Mouse (Mus musculus) intestine, embryonic 14.5 days (tissue): ENCODE data around the gene Med28. TPM values are rescaled to one million over a fixed set of nuclear protein-coding genes. Genes with fewer than 3 reads are reported as not detected.

ENCODE experiments used
- ATAC-seq: fragments of 200-750 bp; cut with Nextera tagmentation; replicated peaks from 2 replicates; pipeline ENCODE4 v1.8.0; 2017; ENCODE audit warnings: low read depth, moderate number of reproducible peaks, moderate TSS enrichment, moderate library complexity; ENCODE audit not compliant: low FRiP score, low TSS enrichment
- DNase-seq: peaks from one replicate; pipeline ENCODE4 v3.0.0-alpha.2; 2018; ENCODE audit warnings: low spot score
- H3K27ac ChIP-seq: fragments of 300-500 bp; sonication (generic); 2 replicates; pipeline ENCODE4 v1.5.1; 2014; ENCODE audit warnings: low read depth, mild to moderate bottlenecking, control low read depth
- H3K27me3 ChIP-seq: fragments of 300-500 bp; sonication (generic); replicated peaks from 2 replicates; pipeline ENCODE4 v1.6.1; 2014; ENCODE audit warnings: low read length, control low read depth; ENCODE audit not compliant: control insufficient read depth, insufficient read depth
- H3K36me3 ChIP-seq: fragments of 300-500 bp; sonication (generic); 2 replicates; pipeline ENCODE4 v1.6.1; 2014; ENCODE audit warnings: low read length, control low read depth; ENCODE audit not compliant: control insufficient read depth, insufficient read depth
- H3K4me1 ChIP-seq: fragments of 300-500 bp; sonication (generic); replicated peaks from 2 replicates; pipeline ENCODE4 v1.6.1; 2014; ENCODE audit warnings: low read length, control low read depth, mixed read lengths; ENCODE audit not compliant: control insufficient read depth, insufficient read depth
- H3K4me2 ChIP-seq: fragments of 300-500 bp; sonication (generic); 2 replicates; pipeline ENCODE4 v1.6.1; 2014; ENCODE audit warnings: low read length
- H3K4me3 ChIP-seq: fragments of 300-500 bp; sonication (generic); 2 replicates; pipeline ENCODE4 v1.5.1; 2014; ENCODE audit warnings: low read depth, low read length, control low read depth, mixed read lengths
- H3K9ac ChIP-seq: fragments of 300-500 bp; sonication (generic); 2 replicates; pipeline ENCODE4 v1.6.1; 2014; ENCODE audit warnings: mild to moderate bottlenecking, low read length
- H3K9me3 ChIP-seq: fragments of 300-500 bp; sonication (generic); 2 replicates; pipeline ENCODE4 v1.6.1; 2016; ENCODE audit warnings: low read length, control low read depth; ENCODE audit not compliant: control insufficient read depth
- WGBS: fragments of 180-500 bp; shearing (Covaris S2); extraction: QIAGEN DNeasy Blood & Tissue Kit; methylation state at CpG from one replicate; pipeline ENCODE4 v1.1.7; 2014; 5-methylcytosine and 5-hydroxymethylcytosine counted together
- polyA plus RNA-seq: library from polyadenylated mRNA; unstranded; fragments of >200 nt; fragmentation: Nextera tagmentation; extraction: Ambion mirVana; gene quantifications from 2 replicates; pipeline ENCODE4 v1.2.1, GENCODE M21; 2014

Gene Med28
- polyA plus RNA-seq, 1 experiment from 2014 or later, result 233 TPM

- H3K27ac ChIP-seq, result no peak overlapping the region
- no peaks in the 10 kb centered on the region for H3K9me3 ChIP-seq
- H3K4me3 ChIP-seq, result no peak overlapping the region
- DNase-seq (no peak), ATAC-seq (no peak)
- no peak overlapping the region for H3K4me2 ChIP-seq
- peaks cover 13% of the 10 kb centered on the region for H3K4me1 ChIP-seq
- peaks cover 53% of the 10 kb centered on the region for H3K36me3 ChIP-seq
- no peaks in the 10 kb centered on the region for H3K27me3 ChIP-seq
- no peak overlapping the region for H3K9ac ChIP-seq
Observed at GRCm38 (mm10) chr5:45496042-45496441, 24.0 kb upstream of the Med28 start.

- 91% methylated on average over 4 of the region's 4 CpGs for WGBS
- peaks cover 13% of the 10 kb centered on the region for H3K4me1 ChIP-seq
- no peaks in the 10 kb centered on the region for H3K9me3 ChIP-seq
- H3K4me2 ChIP-seq, result no peak overlapping the region
- peaks cover 54% of the 10 kb centered on the region for H3K36me3 ChIP-seq
- DNase-seq (no peak), ATAC-seq (no peak)
- no peaks in the 10 kb centered on the region for H3K27me3 ChIP-seq
- no peak overlapping the region for H3K4me3 ChIP-seq
- H3K27ac ChIP-seq, result no peak overlapping the region
- H3K9ac ChIP-seq, result no peak overlapping the region
Observed at GRCm38 (mm10) chr5:45496479-45496878, 23.6 kb upstream of the Med28 start.

- no peak overlapping the region for H3K9ac ChIP-seq
- H3K9me3 ChIP-seq, result no peaks in the 10 kb centered on the region
- no peak overlapping the region for H3K27ac ChIP-seq
- WGBS, result 90% methylated on average over 12 of the region's 12 CpGs
- peaks cover 60% of the 10 kb centered on the region for H3K36me3 ChIP-seq
- no peak overlapping the region for H3K4me2 ChIP-seq
- DNase-seq (no peak), ATAC-seq (no peak)
- peaks cover 13% of the 10 kb centered on the region for H3K4me1 ChIP-seq
- no peaks in the 10 kb centered on the region for H3K27me3 ChIP-seq
- no peak overlapping the region for H3K4me3 ChIP-seq
Observed at GRCm38 (mm10) chr5:45496930-45497550, 23.0 kb upstream of the Med28 start.

GRCm38 (mm10) chr5:45497564-45497963 is 22.5 kb upstream of the Med28 start:
- Histone ChIP-seq H3K4me2 (no peak overlapping the region), H3K27me3 (no peaks in the 10 kb centered on the region), H3K4me3 (no peak overlapping the region), H3K9me3 (no peaks in the 10 kb centered on the region), H3K9ac (no peak overlapping the region), H3K4me1 (peaks cover 13% of the 10 kb centered on the region), H3K27ac (no peak overlapping the region), H3K36me3 (peaks cover 65% of the 10 kb centered on the region)
- no peak for ATAC-seq
- DNase-seq, result no peak
- 93% methylated on average over 5 of the region's 5 CpGs for WGBS

GRCm38 (mm10) chr5:45510071-45510470 is 10.0 kb upstream of the Med28 start:
- Histone ChIP-seq H3K4me3 (no peak overlapping the region), H3K36me3 (peaks cover 79% of the 10 kb centered on the region), H3K27me3 (no peaks in the 10 kb centered on the region), H3K4me1 (no peaks in the 10 kb centered on the region), H3K9me3 (no peaks in the 10 kb centered on the region), H3K27ac (no peak overlapping the region), H3K9ac (no peak overlapping the region), H3K4me2 (no peak overlapping the region)
- DNase-seq (no peak), ATAC-seq (no peak)
- WGBS, result 88% methylated on average over 7 of the region's 7 CpGs

GRCm38 (mm10) chr5:45512908-45513307 is 7.1 kb upstream of the Med28 start:
- DNase-seq (no peak), ATAC-seq (no peak)
- 87% methylated on average over 6 of the region's 6 CpGs for WGBS
- Histone ChIP-seq H3K4me1 (no peaks in the 10 kb centered on the region), H3K9me3 (no peaks in the 10 kb centered on the region), H3K4me3 (no peak overlapping the region), H3K4me2 (no peak overlapping the region), H3K36me3 (peaks cover 54% of the 10 kb centered on the region), H3K27me3 (no peaks in the 10 kb centered on the region), H3K9ac (no peak overlapping the region), H3K27ac (no peak overlapping the region)

GRCm38 (mm10) chr5:45513511-45513910 is 6.5 kb upstream of the Med28 start:
- Histone ChIP-seq H3K4me3 (no peak overlapping the region), H3K9me3 (no peaks in the 10 kb centered on the region), H3K27me3 (no peaks in the 10 kb centered on the region), H3K27ac (no peak overlapping the region), H3K36me3 (peaks cover 50% of the 10 kb centered on the region), H3K9ac (no peak overlapping the region), H3K4me2 (no peak overlapping the region), H3K4me1 (no peaks in the 10 kb centered on the region)
- WGBS, result 81% methylated on average over 2 of the region's 2 CpGs
- DNase-seq (no peak), ATAC-seq (no peak)

- 91% methylated on average over 1 of the region's 1 CpGs for WGBS
- Histone ChIP-seq H3K4me3 (no peak overlapping the region), H3K9ac (no peak overlapping the region), H3K36me3 (peaks cover 42% of the 10 kb centered on the region), H3K27ac (no peak overlapping the region), H3K4me1 (no peaks in the 10 kb centered on the region), H3K27me3 (no peaks in the 10 kb centered on the region), H3K9me3 (no peaks in the 10 kb centered on the region), H3K4me2 (no peak overlapping the region)
- DNase-seq, result no peak
- no peak for ATAC-seq
Observed at GRCm38 (mm10) chr5:45514599-45514998, 5.4 kb upstream of the Med28 start.

GRCm38 (mm10) chr5:45515151-45515743 is 4.8 kb upstream of the Med28 start:
- Histone ChIP-seq H3K36me3 (peaks cover 35% of the 10 kb centered on the region), H3K4me1 (no peaks in the 10 kb centered on the region), H3K9ac (no peak overlapping the region), H3K9me3 (no peaks in the 10 kb centered on the region), H3K27me3 (no peaks in the 10 kb centered on the region), H3K4me3 (no peak overlapping the region), H3K4me2 (no peak overlapping the region), H3K27ac (no peak overlapping the region)
- 86% methylated on average over 10 of the region's 10 CpGs for WGBS
- ATAC-seq, result no peak
- no peak for DNase-seq
